Mouse (Mus musculus): ENCODE results near the gene Sbds. TPM values are rescaled to one million over a fixed set of nuclear protein-coding genes. Genes with fewer than 3 reads are reported as not detected.

The Sbds gene
- polyA plus RNA-seq, 1 experiment from 2014 or later, result 60.0 TPM

GRCm38 (mm10) chr5:130254164-130255016 lies 940 bp downstream of the Sbds start:
- H3K4me3 ChIP-seq, result peak overlapping the region; percentile 88
- peak overlapping the region; percentile 80 for H3K4me2 ChIP-seq (replicated peaks)
- WGBS, result 24% methylated on average over 19 of the region's 19 CpGs
- peaks cover 36% of the 10 kb centered on the region for H3K36me3 ChIP-seq
- peak overlapping the region; percentile 89 for H3K27ac ChIP-seq (replicated peaks)
- peak overlapping the region; percentile 84 for H3K9ac ChIP-seq (replicated peaks)
- peaks cover 32% of the 10 kb centered on the region for H3K4me1 ChIP-seq
- no peak for ATAC-seq (replicated peaks)
- no peaks in the 10 kb centered on the region for H3K27me3 ChIP-seq
- no peaks in the 10 kb centered on the region for H3K9me3 ChIP-seq

GRCm38 (mm10) chr5:130247823-130248222 lies 7.5 kb downstream of the Sbds start:
- Histone ChIP-seq H3K36me3 (peaks cover 92% of the 10 kb centered on the region), H3K4me1 (no peaks in the 10 kb centered on the region), H3K4me2 (replicated peaks) (no peak overlapping the region), H3K27ac (replicated peaks) (no peak overlapping the region), H3K27me3 (no peaks in the 10 kb centered on the region), H3K9ac (replicated peaks) (no peak overlapping the region), H3K9me3 (no peaks in the 10 kb centered on the region), H3K4me3 (no peak overlapping the region)
- WGBS, result 89% methylated on average over 5 of the region's 5 CpGs
- no peak for ATAC-seq (replicated peaks)

- 93% methylated on average over 12 of the region's 12 CpGs for WGBS
- no peaks in the 10 kb centered on the region for H3K9me3 ChIP-seq
- no peak for ATAC-seq (replicated peaks)
- H3K9ac ChIP-seq (replicated peaks), result no peak overlapping the region
- H3K27ac ChIP-seq (replicated peaks), result no peak overlapping the region
- H3K4me1 ChIP-seq, result no peaks in the 10 kb centered on the region
- peaks cover 90% of the 10 kb centered on the region for H3K36me3 ChIP-seq
- no peak overlapping the region for H3K4me2 ChIP-seq (replicated peaks)
- no peak overlapping the region for H3K4me3 ChIP-seq
- H3K27me3 ChIP-seq, result no peaks in the 10 kb centered on the region
These were observed 13.9 kb downstream of the Sbds start for GRCm38 (mm10) chr5:130241426-130241825.

- H3K9me3 ChIP-seq, result no peaks in the 10 kb centered on the region
- WGBS, result 95% methylated on average over 2 of the region's 2 CpGs
- no peaks in the 10 kb centered on the region for H3K4me1 ChIP-seq
- no peak overlapping the region for H3K9ac ChIP-seq (replicated peaks)
- no peak overlapping the region for H3K4me2 ChIP-seq (replicated peaks)
- peaks cover 88% of the 10 kb centered on the region for H3K36me3 ChIP-seq
- no peak overlapping the region for H3K27ac ChIP-seq (replicated peaks)
- H3K27me3 ChIP-seq, result no peaks in the 10 kb centered on the region
- ATAC-seq (replicated peaks), result no peak
- no peak overlapping the region for H3K4me3 ChIP-seq
These were observed 15.5 kb downstream of the Sbds start for GRCm38 (mm10) chr5:130239856-130240255.

GRCm38 (mm10) chr5:130239236-130239635 lies 16.1 kb downstream of the Sbds start:
- 93% methylated on average over 7 of the region's 7 CpGs for WGBS
- no peaks in the 10 kb centered on the region for H3K27me3 ChIP-seq
- H3K4me3 ChIP-seq, result no peak overlapping the region
- H3K9me3 ChIP-seq, result no peaks in the 10 kb centered on the region
- H3K27ac ChIP-seq (replicated peaks), result no peak overlapping the region
- no peak overlapping the region for H3K4me2 ChIP-seq (replicated peaks)
- no peak for ATAC-seq (replicated peaks)
- H3K4me1 ChIP-seq, result no peaks in the 10 kb centered on the region
- peaks cover 88% of the 10 kb centered on the region for H3K36me3 ChIP-seq
- no peak overlapping the region for H3K9ac ChIP-seq (replicated peaks)

- Histone ChIP-seq H3K4me3 (no peak overlapping the region), H3K27ac (replicated peaks) (no peak overlapping the region), H3K27me3 (no peaks in the 10 kb centered on the region), H3K4me1 (no peaks in the 10 kb centered on the region), H3K9me3 (no peaks in the 10 kb centered on the region), H3K36me3 (peaks cover 94% of the 10 kb centered on the region), H3K4me2 (replicated peaks) (no peak overlapping the region), H3K9ac (replicated peaks) (no peak overlapping the region)
- WGBS, result 98% methylated on average over 8 of the region's 8 CpGs
- ATAC-seq (replicated peaks), result no peak
These were observed 19.0 kb downstream of the Sbds start for GRCm38 (mm10) chr5:130236302-130236701.

- H3K27me3 ChIP-seq, result no peaks in the 10 kb centered on the region
- H3K27ac ChIP-seq (replicated peaks), result no peak overlapping the region
- no peak overlapping the region for H3K4me2 ChIP-seq (replicated peaks)
- H3K9me3 ChIP-seq, result no peaks in the 10 kb centered on the region
- no peak overlapping the region for H3K9ac ChIP-seq (replicated peaks)
- 68% methylated on average over 4 of the region's 4 CpGs for WGBS
- ATAC-seq (replicated peaks), result no peak
- H3K36me3 ChIP-seq, result peaks cover 33% of the 10 kb centered on the region
- H3K4me1 ChIP-seq, result peaks cover 10% of the 10 kb centered on the region
- no peak overlapping the region for H3K4me3 ChIP-seq
These were observed 27.2 kb downstream of the Sbds start for GRCm38 (mm10) chr5:130228120-130228519.

GRCm38 (mm10) chr5:130226790-130227189 lies 28.5 kb downstream of the Sbds start:
- Histone ChIP-seq H3K27me3 (no peaks in the 10 kb centered on the region), H3K36me3 (peaks cover 20% of the 10 kb centered on the region), H3K9me3 (no peaks in the 10 kb centered on the region), H3K4me2 (replicated peaks) (no peak overlapping the region), H3K27ac (replicated peaks) (no peak overlapping the region), H3K4me1 (peaks cover 15% of the 10 kb centered on the region), H3K4me3 (no peak overlapping the region), H3K9ac (replicated peaks) (no peak overlapping the region)
- no peak for ATAC-seq (replicated peaks)
- 95% methylated on average over 3 of the region's 3 CpGs for WGBS

GRCm38 (mm10) chr5:130222146-130223004 lies 33.0 kb downstream of the Sbds start:
- peak overlapping the region; percentile 82 for H3K27ac ChIP-seq (replicated peaks)
- H3K36me3 ChIP-seq, result no peaks in the 10 kb centered on the region
- peak overlapping the region; percentile 70 for H3K4me2 ChIP-seq (replicated peaks)
- H3K4me1 ChIP-seq, result peaks cover 22% of the 10 kb centered on the region
- under 1% methylated on average over 88 of the region's 88 CpGs for WGBS
- H3K4me3 ChIP-seq, result peak overlapping the region; percentile 86
- H3K27me3 ChIP-seq, result no peaks in the 10 kb centered on the region
- H3K9me3 ChIP-seq, result no peaks in the 10 kb centered on the region
- peak; percentile 91 for ATAC-seq (replicated peaks)
- peak overlapping the region; percentile 81 for H3K9ac ChIP-seq (replicated peaks)

- peak overlapping the region; percentile 70 for H3K4me2 ChIP-seq (replicated peaks)
- no peaks in the 10 kb centered on the region for H3K9me3 ChIP-seq
- peak overlapping the region; percentile 82 for H3K27ac ChIP-seq (replicated peaks)
- peak overlapping the region; percentile 86 for H3K4me3 ChIP-seq
- peak; percentile 39 for ATAC-seq (replicated peaks)
- H3K4me1 ChIP-seq, result peaks cover 22% of the 10 kb centered on the region
- no peaks in the 10 kb centered on the region for H3K36me3 ChIP-seq
- WGBS, result under 1% methylated on average over 10 of the region's 10 CpGs
- H3K27me3 ChIP-seq, result no peaks in the 10 kb centered on the region
- peak overlapping the region; percentile 81 for H3K9ac ChIP-seq (replicated peaks)
These were observed 33.6 kb downstream of the Sbds start for GRCm38 (mm10) chr5:130221760-130222145.

- no peaks in the 10 kb centered on the region for H3K27me3 ChIP-seq
- peaks cover 22% of the 10 kb centered on the region for H3K4me1 ChIP-seq
- peak overlapping the region; percentile 81; the same call in 1 of the 2 replicates for H3K9ac ChIP-seq (replicated peaks)
- peak overlapping the region; percentile 82; the same call in 1 of the 2 replicates for H3K27ac ChIP-seq (replicated peaks)
- H3K4me2 ChIP-seq (replicated peaks), result peak overlapping the region; percentile 70
- 56% methylated on average over 2 of the region's 2 CpGs for WGBS
- ATAC-seq (replicated peaks), result no peak
- H3K4me3 ChIP-seq, result peak overlapping the region; percentile 86
- H3K9me3 ChIP-seq, result no peaks in the 10 kb centered on the region
- no peaks in the 10 kb centered on the region for H3K36me3 ChIP-seq
These were observed 34.0 kb downstream of the Sbds start for GRCm38 (mm10) chr5:130221316-130221715.

- H3K9ac ChIP-seq (replicated peaks), result no peak overlapping the region
- WGBS, result 92% methylated on average over 5 of the region's 5 CpGs
- no peaks in the 10 kb centered on the region for H3K27me3 ChIP-seq
- H3K4me2 ChIP-seq (replicated peaks), result no peak overlapping the region
- H3K4me1 ChIP-seq, result peaks cover 14% of the 10 kb centered on the region
- no peak overlapping the region for H3K4me3 ChIP-seq
- H3K9me3 ChIP-seq, result no peaks in the 10 kb centered on the region
- peaks cover 11% of the 10 kb centered on the region; the same call in 1 of the 2 replicates for H3K36me3 ChIP-seq
- ATAC-seq (replicated peaks), result no peak
- no peak overlapping the region for H3K27ac ChIP-seq (replicated peaks)
These were observed 37.0 kb downstream of the Sbds start for GRCm38 (mm10) chr5:130218336-130218735.

Data from forebrain, embryonic 15.5 days (tissue).